Mouse (Mus musculus) heart, embryonic 15.5 days (tissue): ENCODE results near the gene Eif3l. TPM values are rescaled to one million over a fixed set of nuclear protein-coding genes. Genes with fewer than 3 reads are reported as not detected.
A peak's percentile ranks its signal among the peaks of the same experiment; 100 is the strongest.

Source experiments
- ATAC-seq: fragments of 200-750 bp; cut with Nextera tagmentation; replicated peaks from 2 replicates; pipeline ENCODE4 v1.8.0; 2017; ENCODE audit warnings: low read depth, moderate TSS enrichment; ENCODE audit not compliant: insufficient number of reproducible peaks, insufficient read depth, low FRiP score
- H3K27ac ChIP-seq: fragments of 300-500 bp; sonication (generic); 2 replicates; pipeline ENCODE4 v1.5.1; 2015; ENCODE audit warnings: mild to moderate bottlenecking, inconsistent platforms
- H3K27me3 ChIP-seq: fragments of 300-500 bp; sonication (generic); 2 replicates; pipeline ENCODE4 v1.6.1; 2015; ENCODE audit warnings: inconsistent platforms
- H3K36me3 ChIP-seq: fragments of 300-500 bp; sonication (generic); 2 replicates; pipeline ENCODE4 v1.6.1; 2015; ENCODE audit warnings: mild to moderate bottlenecking, inconsistent platforms
- H3K4me1 ChIP-seq: fragments of 300-500 bp; sonication (generic); replicated peaks from 2 replicates; pipeline ENCODE4 v1.6.1; 2015; ENCODE audit warnings: inconsistent platforms
- H3K4me2 ChIP-seq: fragments of 300-500 bp; sonication (generic); 2 replicates; pipeline ENCODE4 v1.6.1; 2015; ENCODE audit warnings: inconsistent platforms, mild to moderate bottlenecking, moderate library complexity
- H3K4me3 ChIP-seq: fragments of 300-500 bp; sonication (generic); 2 replicates; pipeline ENCODE4 v1.5.1; 2015; ENCODE audit warnings: mild to moderate bottlenecking, inconsistent platforms
- H3K9ac ChIP-seq: fragments of 300-500 bp; sonication (generic); 2 replicates; pipeline ENCODE4 v1.6.1; 2015; ENCODE audit warnings: mild to moderate bottlenecking, inconsistent platforms
- H3K9me3 ChIP-seq: fragments of 300-500 bp; sonication (generic); replicated peaks from 2 replicates; pipeline ENCODE4 v1.6.1; 2016; ENCODE audit warnings: inconsistent platforms
- WGBS: fragments of 180-500 bp; shearing (Covaris S2); methylation state at CpG from one replicate; pipeline ENCODE4 v1.1.7; 2015; ENCODE audit warnings: mixed read lengths; 5-methylcytosine and 5-hydroxymethylcytosine counted together
- polyA plus RNA-seq: library from polyadenylated mRNA; unstranded; fragments of >200 nt; fragmentation: Nextera tagmentation; extraction: Ambion mirVana; gene quantifications from 2 replicates; pipeline ENCODE4 v1.2.1, GENCODE M21; 2015

Gene Eif3l
- polyA plus RNA-seq, 1 experiment from 2014 or later, result 131 TPM

GRCm38 (mm10) chr15:79051461-79052360, 23.3 kb upstream of the Eif3l start:
- ATAC-seq, result no peak
- Histone ChIP-seq H3K4me1 (no peaks in the 10 kb centered on the region), H3K9ac (no peak overlapping the region), H3K4me3 (no peak overlapping the region), H3K9me3 (no peaks in the 10 kb centered on the region), H3K27me3 (peaks cover 4% of the 10 kb centered on the region; the same call in 1 of the 2 replicates), H3K27ac (no peak overlapping the region), H3K4me2 (no peak overlapping the region), H3K36me3 (peaks cover 38% of the 10 kb centered on the region)
- 65% methylated on average over 13 of the region's 13 CpGs for WGBS

GRCm38 (mm10) chr15:79052366-79052765, 22.6 kb upstream of the Eif3l start:
- 81% methylated on average over 2 of the region's 2 CpGs for WGBS
- Histone ChIP-seq H3K4me3 (no peak overlapping the region), H3K36me3 (peaks cover 45% of the 10 kb centered on the region), H3K4me1 (no peaks in the 10 kb centered on the region), H3K9me3 (no peaks in the 10 kb centered on the region), H3K9ac (no peak overlapping the region), H3K4me2 (no peak overlapping the region), H3K27ac (no peak overlapping the region), H3K27me3 (peaks cover 4% of the 10 kb centered on the region; the same call in 1 of the 2 replicates)
- ATAC-seq, result no peak

GRCm38 (mm10) chr15:79056601-79057000, 18.4 kb upstream of the Eif3l start:
- Histone ChIP-seq H3K27ac (no peak overlapping the region), H3K4me1 (peaks cover 7% of the 10 kb centered on the region), H3K4me2 (no peak overlapping the region), H3K27me3 (no peaks in the 10 kb centered on the region), H3K4me3 (no peak overlapping the region), H3K9me3 (no peaks in the 10 kb centered on the region), H3K9ac (no peak overlapping the region), H3K36me3 (peaks cover 77% of the 10 kb centered on the region)
- WGBS, result 86% methylated on average over 7 of the region's 7 CpGs
- ATAC-seq, result no peak

GRCm38 (mm10) chr15:79057850-79058249, 17.1 kb upstream of the Eif3l start:
- Histone ChIP-seq H3K9me3 (no peaks in the 10 kb centered on the region), H3K4me2 (no peak overlapping the region), H3K4me3 (no peak overlapping the region), H3K36me3 (peaks cover 77% of the 10 kb centered on the region), H3K27me3 (no peaks in the 10 kb centered on the region), H3K9ac (no peak overlapping the region), H3K27ac (no peak overlapping the region), H3K4me1 (peaks cover 13% of the 10 kb centered on the region)
- WGBS, result 70% methylated on average over 6 of the region's 6 CpGs
- ATAC-seq, result no peak

- ATAC-seq, result no peak
- Histone ChIP-seq H3K9ac (no peak overlapping the region), H3K27me3 (no peaks in the 10 kb centered on the region), H3K36me3 (peaks cover 46% of the 10 kb centered on the region), H3K4me2 (no peak overlapping the region; the same call in 1 of the 2 replicates), H3K4me1 (peaks cover 17% of the 10 kb centered on the region), H3K27ac (no peak overlapping the region), H3K9me3 (no peaks in the 10 kb centered on the region), H3K4me3 (no peak overlapping the region)
- WGBS, result 73% methylated on average over 14 of the region's 14 CpGs
Observed at GRCm38 (mm10) chr15:79060887-79061565, 14.0 kb upstream of the Eif3l start.

- Histone ChIP-seq H3K27ac (peak within 1 kb of the TSS; percentile 69), H3K9ac (peak within 1 kb of the TSS; percentile 76), H3K36me3 (peaks cover 31% of the 10 kb centered on the region), H3K9me3 (no peaks in the 10 kb centered on the region), H3K4me3 (peak within 1 kb of the TSS; percentile 80), H3K4me1 (peaks cover 17% of the 10 kb centered on the region), H3K4me2 (peak within 1 kb of the TSS; percentile 87), H3K27me3 (no peaks in the 10 kb centered on the region)
- under 1% methylated on average over 78 of the region's 80 CpGs for WGBS
- ATAC-seq, result peak; percentile 99
Observed at GRCm38 (mm10) chr15:79062376-79063159, 12.4 kb upstream of the Eif3l start, which contains the start of gene Ankrd54. Ankrd54 (minus strand) TSS chr15:79062893.

- Histone ChIP-seq H3K9me3 (no peaks in the 10 kb centered on the region), H3K4me3 (peak overlapping the region; percentile 80), H3K4me1 (peaks cover 17% of the 10 kb centered on the region), H3K4me2 (peak overlapping the region; percentile 68), H3K27me3 (no peaks in the 10 kb centered on the region), H3K36me3 (peaks cover 24% of the 10 kb centered on the region), H3K27ac (peak overlapping the region; percentile 46), H3K9ac (peak overlapping the region; percentile 55)
- WGBS, result 9% methylated on average over 14 of the region's 14 CpGs
- ATAC-seq, result no peak
Observed at GRCm38 (mm10) chr15:79063160-79063740, 11.7 kb upstream of the Eif3l start.

- ATAC-seq, result no peak
- 48% methylated on average over 8 of the region's 8 CpGs for WGBS
- Histone ChIP-seq H3K27me3 (no peaks in the 10 kb centered on the region), H3K4me3 (no peak overlapping the region), H3K27ac (no peak overlapping the region), H3K9ac (no peak overlapping the region), H3K9me3 (no peaks in the 10 kb centered on the region), H3K4me2 (no peak overlapping the region), H3K36me3 (0 out of 2 replicates have a peak, but pooled peaks cover 7% of the 10 kb centered on the region), H3K4me1 (peaks cover 19% of the 10 kb centered on the region)
Observed at GRCm38 (mm10) chr15:79065086-79065770, 9.8 kb upstream of the Eif3l start.

GRCm38 (mm10) chr15:79066276-79066675, 8.7 kb upstream of the Eif3l start:
- no peaks in the 10 kb centered on the region for H3K9me3 ChIP-seq
- no peak overlapping the region for H3K4me3 ChIP-seq
- no peak overlapping the region for H3K27ac ChIP-seq
- no peak overlapping the region for H3K4me2 ChIP-seq
- H3K36me3 ChIP-seq, result no peaks in the 10 kb centered on the region
- 58% methylated on average over 2 of the region's 2 CpGs for WGBS
- H3K4me1 ChIP-seq, result peaks cover 15% of the 10 kb centered on the region
- H3K9ac ChIP-seq, result no peak overlapping the region
- no peaks in the 10 kb centered on the region for H3K27me3 ChIP-seq
- ATAC-seq, result no peak

GRCm38 (mm10) chr15:79067631-79068030, 7.3 kb upstream of the Eif3l start:
- 37% methylated on average over 3 of the region's 3 CpGs for WGBS
- Histone ChIP-seq H3K9me3 (no peaks in the 10 kb centered on the region), H3K36me3 (no peaks in the 10 kb centered on the region), H3K9ac (no peak overlapping the region), H3K4me1 (peaks cover 6% of the 10 kb centered on the region), H3K4me3 (no peak overlapping the region), H3K4me2 (no peak overlapping the region), H3K27ac (no peak overlapping the region), H3K27me3 (no peaks in the 10 kb centered on the region)
- no peak for ATAC-seq
